ENCODE assay signal across 8 mouse cellular contexts in genomic region chr6:127149944-127150662, GRCm38 (mm10). TPM values are rescaled to one million over a fixed set of nuclear protein-coding genes. Genes with fewer than 3 reads are reported as not detected.
A peak's percentile ranks its signal among the peaks of the same experiment; 100 is the strongest.
DNase-seq lines count a peak whose midpoint lies in the region; ATAC-seq and TF ChIP-seq lines count a peak whose summit lies in the region.

No protein-coding gene starts in this region.

- no peaks in the 10 kb centered on the region for H3K36me3 ChIP-seq in testis, adult 2 months (ENCODE audit: control insufficient read depth, insufficient read depth, low read length)
- H3K36me3 ChIP-seq in midbrain, embryonic 12.5 days, result peaks cover 10% of the 10 kb centered on the region; the same call in 1 of the 2 replicates

- peaks cover 13% of the 10 kb centered on the region for H3K27me3 ChIP-seq in testis, adult 2 months (ENCODE audit: control insufficient read depth, insufficient read depth, low read length)
- peaks cover 39% of the 10 kb centered on the region for H3K27me3 ChIP-seq in midbrain, embryonic 12.5 days

- ATAC-seq in midbrain, embryonic 12.5 days (ENCODE audit: low FRiP score, low read depth), result no peak

- H3K9ac ChIP-seq in midbrain, embryonic 12.5 days (replicated peaks), result peak overlapping the region; percentile 89

- peak overlapping the region; percentile 79 for H3K4me3 ChIP-seq in testis, adult 2 months (ENCODE audit: control insufficient read depth, low read depth, low read length)
- H3K4me3 ChIP-seq in midbrain, embryonic 12.5 days, result peak overlapping the region; percentile 75

- no peak for DNase-seq in testis, postnatal 14 days (ENCODE audit: low spot score)
- DNase-seq in adrenal gland, postnatal 36 days, result peak; percentile 51 to 71
- DNase-seq in heart, adult 9 months (ENCODE audit: low spot score in 2 of 2), result peak; percentile 37 to 43
- peak; percentile 50 for DNase-seq in kidney, postnatal 10 days
- no peak for DNase-seq in c-Kit-positive CD71-positive TER-119-positive erythroid progenitor cells, embryonic 14.5 days (ENCODE audit: low spot score)
- no peak for DNase-seq in frontal cortex, postnatal 14 days (ENCODE audit: low spot score in 2 of 2)

- TF ChIP-seq POLR2A in testis, adult 2 months (IDR thresholded peaks at IDR 0.05; ENCODE audit: control insufficient read depth, low read depth, low read length), result no peak

- H3K9me3 ChIP-seq in midbrain, embryonic 12.5 days, result no peaks in the 10 kb centered on the region

- no peak for TF ChIP-seq CTCF in testis, adult 2 months (IDR thresholded peaks at IDR 0.05; ENCODE audit: control insufficient read depth, insufficient read depth, insufficient replicate concordance, low read depth, low read length)

- peaks cover 13% of the 10 kb centered on the region for H3K4me1 ChIP-seq in testis, adult 2 months (ENCODE audit: control insufficient read depth, insufficient read depth, low read length)
- H3K4me1 ChIP-seq in midbrain, embryonic 12.5 days, result peaks cover 68% of the 10 kb centered on the region

- under 1% methylated on average over 38 of the region's 38 CpGs for WGBS in midbrain, embryonic 12.5 days

- no peak overlapping the region for H3K27ac ChIP-seq in testis, adult 2 months (ENCODE audit: control insufficient read depth, insufficient read depth, low read depth, low read length)
- peak overlapping the region; percentile 78 for H3K27ac ChIP-seq in midbrain, embryonic 12.5 days (replicated peaks)

- peak overlapping the region; percentile 92 for H3K4me2 ChIP-seq in midbrain, embryonic 12.5 days (replicated peaks)

RNA-seq across cellular contexts. Expression of gene Ccnd2, which starts 1.9 kb away (rescaled TPM):
- polyA plus RNA-seq in testis, adult 2 months (2012; rRNA removed), result 4.0 and 4.3 TPM in 2 replicates
- total RNA-seq in adrenal gland, postnatal 36 days (2021), result 100 to 1,000 TPM; 366 to 550 TPM
- 1,089 and 1,182 TPM in 2 replicates for polyA plus RNA-seq in midbrain, embryonic 12.5 days (2016; fragmentation: Nextera tagmentation; extraction: Ambion mirVana)

RNA-seq across cellular contexts. Expression of gene Tigar, which starts 40.7 kb away (rescaled TPM):
- 5.6 and 6.7 TPM in 2 replicates for polyA plus RNA-seq in testis, adult 2 months (2012; rRNA removed)
- 10 to 100 TPM; 18.4 to 22.3 TPM for total RNA-seq in adrenal gland, postnatal 36 days (2021)
- 8.9 and 9.2 TPM in 2 replicates for polyA plus RNA-seq in midbrain, embryonic 12.5 days (2016; fragmentation: Nextera tagmentation; extraction: Ambion mirVana)

Comparison
In these comparisons a context has a peak if more than half of its experiments do, and no peak if none do; other contexts are left out.
1. DNase-seq: peak in adrenal gland, postnatal 36 days (2 of 2), heart, adult 9 months (2 of 2) and kidney, postnatal 10 days (single experiment); none in testis, postnatal 14 days (single experiment), c-Kit-positive CD71-positive TER-119-positive erythroid progenitor cells, embryonic 14.5 days (single experiment) and frontal cortex, postnatal 14 days (0 of 2).
2. RNA of gene Ccnd2, which starts 1.9 kb away (polyA plus RNA-seq): 1,089 to 1,182 TPM in midbrain, embryonic 12.5 days; 4.0 to 4.3 TPM in testis, adult 2 months; every median in the first group is over 100 times any median in the second.